Mouse (Mus musculus): ENCODE results near the gene Sfrp4. TPM values are rescaled to one million over a fixed set of nuclear protein-coding genes. Genes with fewer than 3 reads are reported as not detected.
"Not testable (repeated sequence)": the region's sequence is repeated elsewhere in the genome, so short reads cannot be mapped to it uniquely, and the experiment has no call there.

The Sfrp4 gene
- total RNA-seq (2021) = 1 to 10 TPM; 1.8 to 3.6 TPM
- long read RNA-seq, experiment 1, partial matches to known transcripts = 0 of 4 reads
- long read RNA-seq, experiment 1, other reads (novel, unspliced or antisense) = 0 of 4 reads
- long read RNA-seq, experiment 2, transcript Sfrp4-201 (6 exons, 1,764 nt) = major isoform, 6 of 7 reads
- long read RNA-seq, experiment 2, partial matches to known transcripts = 0 of 7 reads
- long read RNA-seq, experiment 2, other reads (novel, unspliced or antisense) = 1 of 7 reads

DNA sequence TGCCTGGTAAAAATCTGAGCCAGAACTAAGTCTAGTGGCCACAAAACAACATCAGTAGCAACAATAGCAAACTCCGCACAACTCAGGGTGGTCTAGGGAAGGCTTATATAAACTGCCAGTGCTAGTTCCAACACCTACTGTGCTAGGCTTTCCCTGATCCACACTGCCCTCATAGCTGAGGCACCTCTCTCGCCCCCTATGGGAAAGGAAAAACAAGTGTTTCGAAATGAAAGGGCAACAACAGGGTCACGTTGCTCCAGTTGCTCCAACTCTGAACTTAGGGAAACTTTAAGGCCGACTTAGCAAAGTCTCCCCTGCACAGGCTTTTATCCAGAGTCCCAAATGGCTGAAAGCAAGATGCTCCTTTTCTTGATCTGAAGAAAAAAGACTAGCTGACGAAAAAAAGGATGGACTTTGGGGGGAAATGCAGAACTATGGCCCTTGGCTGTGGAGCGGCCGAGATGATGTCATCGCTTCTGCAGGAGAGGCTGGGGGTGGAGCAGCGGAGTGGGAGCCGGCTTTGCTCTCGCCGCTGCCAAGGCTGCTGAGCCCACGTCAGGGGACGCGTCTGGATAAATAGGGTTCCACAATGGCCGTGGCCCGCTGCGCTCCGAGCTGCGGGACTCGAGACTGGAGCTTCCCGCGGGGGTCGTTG, at the start of gene Sfrp4:
Gene Sfrp4, plus strand, starts transcription at position 532 of the 655 bp plus-strand sequence.
- DNase-seq (ENCODE audit: low spot score) = peak; percentile 45

DNA sequence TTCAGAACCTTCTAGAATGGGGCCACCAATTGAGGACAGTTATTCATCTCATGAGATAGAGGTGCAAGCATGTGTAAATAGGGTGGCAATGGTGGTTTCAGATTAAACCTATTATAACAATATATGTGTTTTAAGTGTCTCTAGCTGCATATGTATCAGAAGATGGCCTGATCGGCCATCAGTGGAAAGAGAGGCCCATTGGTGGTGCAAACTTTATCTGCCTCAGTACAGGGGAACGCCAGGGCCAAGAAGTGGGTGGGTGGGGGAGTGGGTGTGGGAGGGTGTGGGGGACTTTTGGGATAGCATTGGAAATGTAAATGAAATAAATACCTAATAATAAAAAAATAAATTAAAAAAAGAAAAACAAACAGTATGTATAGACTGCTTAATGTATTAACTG, 48.2 kb upstream of the Sfrp4 start:
- DNase-seq (ENCODE audit: low spot score) = not testable (repeated sequence)

DNA sequence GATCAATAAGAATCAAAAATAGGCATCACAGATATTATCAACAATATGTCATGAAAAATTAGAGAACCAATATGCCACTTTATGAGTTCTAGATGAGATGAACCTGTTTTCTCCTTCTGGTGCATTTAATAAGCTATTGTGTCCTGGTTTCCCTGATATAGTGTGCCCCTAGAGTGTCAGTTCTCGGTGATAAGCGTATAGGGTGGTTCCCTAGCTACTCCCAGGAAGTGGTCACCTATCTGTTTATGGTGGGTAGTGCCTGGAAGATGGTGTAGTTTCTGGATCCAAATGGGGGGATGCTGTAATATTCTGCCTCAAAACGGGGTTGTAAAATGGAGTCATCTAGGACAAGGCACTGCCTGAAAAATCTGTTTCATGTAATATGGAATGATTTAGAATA, 47.0 kb upstream of the Sfrp4 start:
- no peak for DNase-seq (ENCODE audit: low spot score)

DNA sequence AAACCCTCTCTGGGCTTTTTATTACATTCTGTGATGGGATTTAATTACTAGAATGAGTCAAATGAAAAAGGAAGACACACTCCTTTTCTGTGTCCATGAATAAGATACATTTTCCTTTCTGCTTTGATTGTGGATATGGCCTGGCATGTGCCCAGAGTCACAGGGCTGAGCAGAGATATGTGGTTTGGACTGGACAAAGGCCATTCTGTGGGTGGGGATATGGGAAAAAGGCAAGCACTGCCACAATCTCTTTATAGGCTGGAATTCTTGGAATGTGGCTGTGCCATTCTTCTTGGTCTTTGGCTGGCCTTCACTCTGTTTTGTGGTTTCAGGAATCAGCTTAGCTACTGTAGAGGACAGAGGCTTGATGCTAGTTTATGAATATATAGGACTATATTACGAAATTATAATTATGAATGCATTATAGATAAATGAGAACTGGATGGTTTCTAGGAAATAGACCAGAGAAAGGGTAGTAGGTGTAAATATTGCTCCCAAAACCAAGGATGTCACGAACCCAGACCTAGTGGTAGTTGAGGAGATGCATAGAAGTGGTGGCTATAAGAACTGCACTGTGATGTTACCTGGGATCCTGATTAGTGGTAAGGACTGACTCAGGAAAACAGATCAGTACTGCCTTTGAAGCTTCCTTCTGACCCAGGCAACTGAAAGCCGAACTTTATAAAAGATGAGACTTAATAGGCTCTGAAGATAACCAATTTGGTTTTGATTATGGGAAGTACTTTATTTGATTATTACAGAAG, 31.7 kb upstream of the Sfrp4 start:
- DNase-seq (ENCODE audit: low spot score) = no peak

DNA sequence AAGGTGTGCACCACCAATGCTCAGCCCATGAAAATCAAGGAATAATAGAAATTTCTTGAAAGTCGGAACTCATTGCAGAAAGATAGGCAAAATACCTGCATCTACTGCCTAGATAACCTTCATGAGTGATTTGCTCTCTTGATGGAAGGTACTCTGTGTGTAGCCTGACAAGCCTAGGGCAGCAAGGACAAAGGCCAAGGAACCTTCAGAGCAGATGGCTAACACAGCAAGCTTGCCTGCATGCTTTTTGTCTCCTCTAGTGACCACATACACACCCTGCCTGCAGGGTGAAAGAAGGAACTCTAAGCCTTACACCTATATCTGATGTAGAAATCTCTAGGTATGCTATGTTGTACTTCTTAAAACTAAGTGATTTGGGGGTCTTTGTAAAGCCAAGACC, 27.8 kb upstream of the Sfrp4 start:
- DNase-seq (ENCODE audit: low spot score) = no peak

DNA sequence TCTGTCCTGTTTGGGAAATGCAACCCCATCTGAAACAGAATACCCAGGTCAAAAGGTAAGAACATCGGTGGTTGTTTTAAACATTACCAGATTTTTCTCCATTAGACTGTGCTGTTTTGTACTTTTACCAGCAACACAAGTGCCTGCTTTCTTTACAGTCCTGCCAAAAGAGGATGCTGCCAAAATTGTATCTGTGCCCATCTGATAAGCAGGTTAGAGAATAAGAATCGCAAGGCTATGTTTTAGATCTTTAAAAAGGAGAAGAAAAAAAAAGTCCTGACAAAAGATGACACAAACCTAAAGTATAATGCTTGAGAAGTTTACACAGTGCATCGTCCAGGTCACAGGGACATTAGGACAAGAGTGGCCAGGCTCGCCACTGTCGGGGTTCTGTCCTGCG, 23.7 kb upstream of the Sfrp4 start:
- no peak for DNase-seq (ENCODE audit: low spot score)

DNA sequence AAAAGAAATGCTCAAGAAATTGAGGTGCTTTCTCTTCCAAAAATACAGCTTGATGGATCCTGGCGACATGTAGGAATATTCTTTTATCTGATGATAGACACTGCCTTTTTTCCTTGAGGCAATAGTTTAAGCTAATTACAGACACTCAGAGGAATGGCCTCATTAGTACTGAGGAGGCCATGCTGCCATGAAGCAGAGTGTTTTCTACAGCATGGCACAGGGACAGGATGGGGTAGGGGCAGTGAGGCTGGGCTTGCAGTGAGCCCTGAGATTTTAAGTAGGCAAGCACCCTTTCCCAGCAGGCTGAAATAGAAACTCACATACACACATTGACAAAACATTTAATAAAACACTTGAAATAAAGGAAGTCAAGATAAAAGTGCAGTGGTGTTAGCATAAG, 20.4 kb upstream of the Sfrp4 start:
- DNase-seq (ENCODE audit: low spot score) = no peak

DNA sequence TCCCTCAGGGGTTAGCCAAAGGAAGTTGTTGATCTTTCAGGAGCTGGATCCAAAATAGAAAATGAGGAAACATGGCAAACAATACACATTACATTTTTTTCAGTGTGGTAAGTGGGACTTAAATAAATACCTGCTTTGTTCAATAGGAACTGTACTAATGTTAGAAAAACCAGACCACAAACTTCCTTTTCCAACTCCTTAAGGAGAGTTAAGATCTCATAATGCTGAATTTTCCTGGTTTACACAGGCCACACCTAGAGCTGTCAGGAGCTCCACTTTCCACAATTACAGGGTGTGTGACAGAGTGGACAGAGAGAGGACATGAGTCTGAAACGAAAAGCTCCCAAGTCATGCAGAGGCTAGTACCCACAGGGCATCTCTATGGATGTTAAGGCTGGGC, 19.2 kb upstream of the Sfrp4 start:
- no peak for DNase-seq (ENCODE audit: low spot score)

DNA sequence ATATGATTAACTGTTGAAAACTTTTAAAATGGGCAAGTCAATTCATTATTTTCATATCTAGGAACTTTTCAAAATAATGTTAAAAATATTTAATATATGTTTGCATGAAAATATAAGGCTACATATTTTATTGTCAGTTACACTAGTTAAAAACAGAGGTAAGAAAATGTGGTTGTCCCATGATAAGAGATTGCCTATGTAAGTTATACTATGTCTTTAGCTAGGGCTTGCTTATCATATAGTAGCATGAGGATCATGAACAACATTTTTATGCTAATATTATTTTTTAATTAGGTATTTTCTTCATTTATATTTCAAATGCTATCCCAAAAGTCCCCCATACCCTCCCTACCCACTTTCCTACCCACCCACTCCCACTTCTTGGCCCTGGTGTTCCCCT, 18.0 kb upstream of the Sfrp4 start:
- DNase-seq (ENCODE audit: low spot score) = no peak

DNA sequence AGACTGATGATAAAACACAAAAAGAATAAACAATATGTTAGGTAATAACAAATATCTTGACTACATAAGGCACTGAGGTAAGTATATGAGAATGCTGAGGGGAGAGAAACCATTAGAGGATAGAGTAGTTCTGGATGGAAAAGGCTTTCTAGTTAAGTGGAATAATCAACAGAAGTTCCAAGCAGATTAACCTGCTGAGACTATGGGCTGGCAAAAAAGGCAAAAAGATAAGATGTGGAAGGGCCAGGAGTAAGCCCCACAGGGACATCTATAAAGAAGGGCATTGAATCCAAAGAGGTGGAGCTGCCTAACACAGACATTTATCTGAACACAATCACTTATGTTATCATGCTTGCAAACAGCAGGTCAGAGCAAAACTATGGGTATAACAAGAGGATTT, 14.8 kb upstream of the Sfrp4 start:
- DNase-seq (ENCODE audit: low spot score) = no peak

DNA sequence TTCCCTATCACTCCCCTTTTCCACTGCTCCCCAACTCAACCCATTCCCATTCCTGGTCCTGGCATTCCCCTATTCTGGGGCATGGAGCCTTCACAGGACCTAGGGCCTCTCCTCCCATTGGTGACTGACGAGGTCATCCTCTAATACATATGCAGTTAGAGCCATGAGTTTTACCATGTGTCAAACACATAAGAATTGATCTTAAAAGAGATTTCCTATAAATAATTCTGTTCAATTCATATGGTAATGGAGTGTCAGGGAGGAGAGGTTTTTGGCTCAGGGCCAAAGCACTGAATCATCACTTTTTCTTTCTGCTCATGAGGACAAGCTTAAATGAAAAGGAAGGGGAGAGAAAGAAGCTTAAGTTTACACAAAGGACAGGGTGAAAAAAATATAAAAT, 10.6 kb upstream of the Sfrp4 start:
- DNase-seq (ENCODE audit: low spot score) = no peak

DNA sequence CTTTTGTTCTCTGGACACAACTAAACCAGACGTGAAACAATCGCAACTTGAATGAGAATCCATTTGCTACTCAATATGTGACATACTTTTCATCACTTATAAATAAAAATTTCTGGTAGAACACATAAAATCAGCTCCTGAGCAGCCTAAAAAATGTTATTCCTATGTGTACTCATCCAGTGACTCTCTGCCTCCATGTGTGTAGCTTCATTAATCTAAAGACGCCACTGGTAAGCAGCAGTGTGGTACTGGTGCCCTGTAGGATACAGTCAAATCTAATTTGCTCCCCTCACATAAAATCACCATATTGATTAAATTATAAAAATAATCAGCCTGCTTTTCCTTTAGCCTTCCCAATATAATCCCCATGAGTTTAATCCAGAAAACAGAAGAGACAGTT, 9.9 kb upstream of the Sfrp4 start:
- no peak for DNase-seq (ENCODE audit: low spot score)

DNA sequence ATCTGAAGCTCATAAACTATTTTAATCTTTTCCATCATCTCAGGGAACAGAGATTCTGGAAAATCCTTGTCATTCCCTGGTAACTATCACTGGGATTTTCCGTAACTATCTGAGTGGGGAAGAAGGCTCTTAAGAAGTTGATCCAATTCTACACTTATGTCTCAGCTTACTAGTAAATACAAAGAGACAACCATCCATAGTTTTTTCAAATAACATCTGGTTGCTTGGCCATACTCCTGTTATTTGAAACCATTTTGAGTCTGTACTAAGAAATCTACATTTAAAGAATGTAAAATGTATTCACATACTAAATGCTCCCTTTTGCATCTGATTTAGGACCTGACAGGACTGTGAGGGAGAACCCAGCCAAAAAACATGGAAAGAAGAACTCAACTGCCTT, 9.5 kb upstream of the Sfrp4 start:
- no peak for DNase-seq (ENCODE audit: low spot score)

DNA sequence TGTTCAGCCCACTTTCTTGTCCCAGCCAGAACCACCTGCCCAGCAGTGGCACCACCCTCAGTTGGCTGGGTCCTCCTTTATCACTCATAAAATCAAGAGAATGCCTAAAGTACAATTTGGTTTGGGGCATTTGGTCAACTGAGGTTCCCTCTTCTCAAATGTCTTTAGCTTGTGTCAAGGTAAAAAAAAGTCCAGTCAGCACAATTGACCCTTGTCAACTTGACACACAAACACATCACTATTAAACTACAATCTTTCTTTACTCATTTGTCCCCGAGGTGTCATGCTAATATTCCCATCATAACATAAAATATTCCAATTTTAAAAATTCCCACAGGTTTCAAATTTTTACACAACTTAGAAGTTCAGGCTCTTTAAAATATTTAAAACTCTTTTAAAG, 8.6 kb upstream of the Sfrp4 start:
- DNase-seq (ENCODE audit: low spot score) = no peak

DNA sequence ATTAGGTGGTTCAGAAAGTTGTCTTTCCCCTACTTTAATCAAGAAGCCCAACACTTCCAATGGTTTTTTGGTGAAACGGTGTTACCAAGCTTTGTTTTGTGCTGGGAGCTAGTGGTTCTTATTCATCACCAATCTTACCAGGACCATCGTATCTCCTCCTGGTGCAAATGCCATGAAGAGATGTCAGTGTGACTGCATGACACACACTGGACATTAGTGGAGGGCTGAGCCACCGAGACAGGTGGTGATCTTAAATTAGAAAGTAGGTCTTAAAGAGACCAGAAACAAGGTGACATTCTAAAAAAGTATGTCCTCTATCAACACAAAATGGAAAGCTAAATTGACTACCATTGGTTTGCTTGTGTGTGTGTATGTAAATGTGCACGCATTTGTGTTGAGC, 4.8 kb upstream of the Sfrp4 start:
- DNase-seq (ENCODE audit: low spot score) = peak; percentile 51

DNA sequence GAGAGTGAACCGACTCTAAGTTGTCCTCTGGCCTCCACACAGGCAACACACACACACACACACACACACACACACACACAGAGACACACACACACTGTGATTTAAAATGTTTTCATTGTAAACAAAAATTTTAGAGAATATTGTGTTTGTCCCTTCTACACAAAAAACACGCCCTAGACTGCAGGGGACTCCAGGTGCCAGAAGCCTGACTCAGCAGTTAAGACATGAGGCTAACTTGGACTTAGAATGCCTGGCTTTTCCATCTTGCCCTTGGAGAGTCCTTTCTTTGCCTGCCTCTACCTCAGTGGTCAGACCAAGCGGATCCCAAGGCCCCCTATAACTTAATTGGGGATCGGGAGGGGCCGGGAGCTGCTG, 4.1 kb upstream of the Sfrp4 start:
- DNase-seq (ENCODE audit: low spot score) = peak; percentile 25

DNA sequence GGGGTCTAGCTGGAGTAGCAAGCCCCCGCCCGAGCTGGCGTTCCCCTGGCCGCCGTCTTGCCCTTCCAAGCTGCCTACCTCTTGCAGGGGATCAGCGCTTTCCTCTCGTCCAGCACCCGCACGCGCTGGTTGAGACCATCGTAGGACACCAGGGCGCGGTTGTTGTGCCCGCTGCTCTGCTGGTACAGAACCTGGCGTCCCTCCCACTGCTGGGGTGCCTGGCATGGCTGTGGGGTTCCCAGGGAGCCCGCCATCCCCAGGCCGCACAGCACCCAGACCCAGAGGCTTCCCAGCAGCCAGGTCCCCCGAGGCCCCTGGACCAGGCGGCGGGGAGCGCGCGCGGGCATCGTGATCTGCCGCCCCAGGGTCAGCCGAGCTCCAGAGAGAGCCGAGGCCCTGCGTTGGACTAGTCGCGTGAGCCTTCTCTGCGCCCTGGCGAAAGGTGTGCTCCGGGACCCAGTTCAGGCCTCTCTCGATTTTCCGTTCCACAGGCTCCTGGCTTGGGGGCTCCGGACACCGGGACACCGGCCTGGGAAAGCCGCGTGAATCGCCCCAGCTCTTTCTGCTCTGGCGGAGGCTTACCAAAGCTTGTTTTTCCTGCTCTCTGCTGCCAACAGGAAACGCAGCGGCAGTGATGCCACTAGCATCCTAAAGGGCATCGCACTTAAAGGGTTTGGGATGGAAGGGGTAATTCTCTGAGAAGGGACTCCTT, 3.5 kb upstream of the Sfrp4 start, which contains the start of gene Epdr1:
Gene Epdr1, minus strand, starts transcription at position 712 of the 712 bp plus-strand sequence.
- DNase-seq (ENCODE audit: low spot score) = peak; percentile 67

DNA sequence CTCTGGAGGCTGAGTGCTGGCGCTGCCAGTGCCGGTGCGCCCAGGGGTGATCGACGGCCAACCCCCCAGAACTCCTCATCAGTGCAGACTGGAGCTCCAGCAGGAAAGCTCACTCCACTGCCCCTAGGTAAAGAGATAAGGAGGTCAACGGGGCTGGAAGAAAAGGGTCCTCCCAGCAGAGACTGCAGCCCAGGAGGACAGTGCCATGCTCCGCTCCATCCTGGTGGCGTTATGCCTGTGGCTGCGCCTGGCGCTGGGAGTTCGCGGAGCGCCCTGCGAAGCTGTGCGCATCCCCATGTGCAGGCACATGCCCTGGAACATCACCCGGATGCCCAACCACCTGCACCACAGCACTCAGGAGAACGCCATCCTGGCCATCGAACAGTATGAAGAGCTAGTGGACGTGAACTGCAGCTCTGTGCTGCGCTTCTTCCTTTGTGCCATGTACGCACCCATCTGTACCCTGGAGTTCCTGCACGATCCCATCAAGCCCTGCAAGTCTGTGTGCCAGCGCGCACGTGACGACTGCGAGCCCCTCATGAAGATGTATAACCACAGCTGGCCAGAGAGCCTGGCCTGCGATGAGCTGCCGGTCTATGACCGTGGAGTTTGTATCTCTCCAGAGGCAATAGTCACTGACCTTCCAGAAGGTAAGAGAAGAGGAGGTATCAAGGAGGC, 463 bp downstream of the Sfrp4 start:
- DNase-seq (ENCODE audit: low spot score) = no peak

DNA sequence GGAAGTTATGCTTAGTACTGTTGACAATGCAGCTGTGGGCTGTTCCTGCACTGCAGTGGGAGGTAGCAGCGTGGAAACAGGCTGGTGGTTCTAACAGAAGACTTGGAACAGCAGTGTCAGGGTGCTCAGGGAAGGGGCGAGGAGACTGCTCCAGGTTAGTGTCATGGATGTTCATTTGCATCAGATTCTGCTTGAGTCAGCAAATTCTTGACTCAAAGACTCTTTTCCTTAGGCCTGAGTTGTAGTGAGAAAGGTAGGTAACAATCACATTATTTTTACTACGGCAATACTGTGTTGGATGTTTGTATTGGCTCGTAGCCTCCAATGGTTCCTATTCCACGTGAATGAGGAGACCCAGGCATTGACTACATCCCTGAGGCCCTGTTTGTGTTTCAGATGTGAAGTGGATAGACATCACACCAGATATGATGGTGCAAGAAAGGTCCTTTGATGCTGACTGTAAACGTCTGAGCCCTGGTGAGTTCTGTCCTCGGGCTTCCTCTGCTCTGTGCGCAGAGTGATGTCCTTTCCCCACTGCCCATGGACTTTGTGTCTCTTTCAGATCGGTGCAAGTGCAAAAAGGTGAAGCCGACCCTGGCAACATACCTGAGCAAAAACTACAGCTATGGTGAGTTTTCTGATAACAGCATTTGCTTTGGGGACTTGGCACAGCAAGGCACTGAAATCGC, 1.9 kb downstream of the Sfrp4 start:
- DNase-seq (ENCODE audit: low spot score) = no peak

DNA sequence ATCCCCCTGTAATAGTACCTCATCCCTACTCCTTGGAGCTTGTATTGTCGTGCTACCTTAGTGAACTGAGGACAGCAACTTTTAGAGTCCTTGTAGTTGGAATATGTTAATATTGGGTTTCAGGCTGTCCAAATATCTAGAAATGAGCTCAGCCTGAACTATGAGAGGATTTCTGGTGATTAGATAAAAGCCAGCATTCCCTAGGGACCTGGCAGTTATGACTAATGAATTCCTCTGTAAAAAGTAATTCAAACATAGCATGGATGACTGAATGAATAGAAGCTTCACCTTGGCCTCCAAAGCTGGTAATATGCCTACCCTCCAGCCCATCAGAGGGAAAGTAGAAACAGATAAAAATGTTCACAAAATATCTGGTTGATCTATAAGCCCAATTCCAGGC, 3.6 kb downstream of the Sfrp4 start:
- DNase-seq (ENCODE audit: low spot score) = no peak

Measured in gastrocnemius, adult 18-20 months (tissue).